Mouse (Mus musculus) bone marrow macrophage, adult 2 months (primary cell): ENCODE measurements around the gene Thap8. TPM values are rescaled to one million over a fixed set of nuclear protein-coding genes. Genes with fewer than 3 reads are reported as not detected.

Experiments
- H3K27ac ChIP-seq: 2 replicates; pipeline ENCODE4 v1.5.1; 2012; ENCODE audit warnings: low read depth, low read length; ENCODE audit not compliant: insufficient read depth
- H3K4me1 ChIP-seq: 2 replicates; pipeline ENCODE4 v1.6.1; 2012; ENCODE audit warnings: low read length; ENCODE audit not compliant: control insufficient read depth, insufficient read depth
- H3K4me3 ChIP-seq: 2 replicates; pipeline ENCODE4 v1.5.1; 2012; ENCODE audit warnings: mild to moderate bottlenecking, low read length, moderate library complexity; ENCODE audit not compliant: insufficient read depth
- CTCF ChIP-seq: IDR thresholded peaks from 2 replicates; pipeline ENCODE4 v1.5.1; 2012; ENCODE audit warnings: low read depth, mild to moderate bottlenecking, low read length, moderate library complexity
- POLR2A ChIP-seq: IDR thresholded peaks from 2 replicates; pipeline ENCODE4 v1.6.1; 2012; ENCODE audit warnings: mild to moderate bottlenecking, low read depth, low read length, borderline replicate concordance
- polyA plus RNA-seq: library from polyadenylated mRNA; stranded (reverse); fragments of >200 nt; gene quantifications from 2 replicates; pipeline ENCODE4 v1.2.4, GENCODE M21; 2012; ENCODE audit not compliant: missing spikeins, insufficient read depth, insufficient read length

Gene Thap8
- polyA plus RNA-seq, 1 experiment, result 0.55 TPM

GRCm38 (mm10) chr7:30315559-30316529, 36.0 kb downstream of the Thap8 start:
- peaks cover 3% of the 10 kb centered on the region for H3K4me1 ChIP-seq
- no peak overlapping the region for H3K27ac ChIP-seq
- TF ChIP-seq POLR2A (no peak), CTCF (no peak)
- no peak overlapping the region for H3K4me3 ChIP-seq

GRCm38 (mm10) chr7:30318142-30318541, 38.2 kb downstream of the Thap8 start:
- no peak overlapping the region for H3K27ac ChIP-seq
- H3K4me1 ChIP-seq, result peaks cover 6% of the 10 kb centered on the region
- TF ChIP-seq POLR2A, result no peak
- TF ChIP-seq CTCF, result no peak
- no peak overlapping the region for H3K4me3 ChIP-seq

- no peak overlapping the region; the same call in 1 of the 2 replicates for H3K4me3 ChIP-seq
Measured at GRCm38 (mm10) chr7:30320946-30321345, 41.1 kb downstream of the Thap8 start.

GRCm38 (mm10) chr7:30321539-30322284, 41.8 kb downstream of the Thap8 start, which contains the start of gene E130208F15Rik:
Gene E130208F15Rik (plus strand): TSS chr7:30321740.
- peaks cover 15% of the 10 kb centered on the region for H3K4me1 ChIP-seq
- H3K4me3 ChIP-seq, result peak within 1 kb of the TSS; percentile 85
- no peak for TF ChIP-seq POLR2A
- no peak for TF ChIP-seq CTCF
- H3K27ac ChIP-seq, result peak within 1 kb of the TSS; percentile 76

More at GRCm38 (mm10) chr7:30320946-30321345, 41.1 kb downstream of the Thap8 start:
- H3K27ac ChIP-seq, result no peak overlapping the region
- H3K4me1 ChIP-seq, result peaks cover 15% of the 10 kb centered on the region
- TF ChIP-seq CTCF (no peak), POLR2A (no peak)

GRCm38 (mm10) chr7:30322285-30322667, 42.4 kb downstream of the Thap8 start:
- TF ChIP-seq CTCF (no peak), POLR2A (no peak)
- peaks cover 15% of the 10 kb centered on the region for H3K4me1 ChIP-seq

GRCm38 (mm10) chr7:30322865-30323264, 43.0 kb downstream of the Thap8 start:
- peak overlapping the region; percentile 76 for H3K27ac ChIP-seq
- TF ChIP-seq CTCF, result no peak
- no peak for TF ChIP-seq POLR2A
- H3K4me1 ChIP-seq, result peaks cover 15% of the 10 kb centered on the region
- peak overlapping the region; percentile 64 for H3K4me3 ChIP-seq

More at GRCm38 (mm10) chr7:30322285-30322667, 42.4 kb downstream of the Thap8 start:
- Histone ChIP-seq H3K27ac (peak overlapping the region; percentile 76), H3K4me3 (peak overlapping the region; percentile 85)

- H3K4me1 ChIP-seq, result peaks cover 15% of the 10 kb centered on the region
- peak within 1 kb of the TSS; percentile 64 for H3K4me3 ChIP-seq
- TF ChIP-seq CTCF (no peak), POLR2A (no peak)
- H3K27ac ChIP-seq, result peak within 1 kb of the TSS; percentile 76
Measured at GRCm38 (mm10) chr7:30323795-30324194, 43.9 kb downstream of the Thap8 start, which contains the start of gene Sdhaf1. Gene Sdhaf1 (minus strand): TSS chr7:30323895.

GRCm38 (mm10) chr7:30324300-30324944, 44.5 kb downstream of the Thap8 start:
- no peak overlapping the region for H3K4me3 ChIP-seq
- TF ChIP-seq CTCF (no peak), POLR2A (no peak)

GRCm38 (mm10) chr7:30325364-30325763, 45.5 kb downstream of the Thap8 start:
- Histone ChIP-seq H3K4me1 (peaks cover 15% of the 10 kb centered on the region), H3K4me3 (no peak overlapping the region), H3K27ac (no peak overlapping the region)
- TF ChIP-seq CTCF (no peak), POLR2A (no peak)

More at GRCm38 (mm10) chr7:30324300-30324944, 44.5 kb downstream of the Thap8 start:
- Histone ChIP-seq H3K27ac (no peak overlapping the region), H3K4me1 (peaks cover 15% of the 10 kb centered on the region)
